Mouse (Mus musculus): ENCODE measurements at regions not wholly inside any gene's neighbourhood (a gene's known extent, or its start where the extent isn't known, plus 50 kb on each side); places are given as distances from the start of the nearest gene placed in this dataset.

- no peak for TF ChIP-seq GATA1 (IDR thresholded peaks at IDR 0.05; ENCODE audit: low read length)
- no peak for TF ChIP-seq TAL1 (IDR thresholded peaks at IDR 0.05; ENCODE audit: low read length)
- Histone ChIP-seq H3K27me3 (ENCODE audit: control insufficient read depth) (no peaks in the 10 kb centered on the region), H3K9me3 (ENCODE audit: control insufficient read depth, low read length) (no peaks in the 10 kb centered on the region), H3K4me1 (ENCODE audit: control insufficient read depth) (peaks cover 18% of the 10 kb centered on the region), H3K36me3 (ENCODE audit: control insufficient read depth) (no peaks in the 10 kb centered on the region; the same call in 1 of the 2 replicates), H3K4me3 (replicated peaks) (no peak overlapping the region)
Observed at GRCm38 (mm10) chr1:88601801-88602200, 91.9 kb upstream of the Glrp1 start.

GRCm38 (mm10) chr1:88600145-88600544 lies 90.3 kb upstream of the Glrp1 start:
- Histone ChIP-seq H3K4me1 (ENCODE audit: control insufficient read depth) (peaks cover 19% of the 10 kb centered on the region), H3K27me3 (ENCODE audit: control insufficient read depth) (no peaks in the 10 kb centered on the region), H3K4me3 (replicated peaks) (no peak overlapping the region), H3K9me3 (ENCODE audit: control insufficient read depth, low read length) (no peaks in the 10 kb centered on the region), H3K36me3 (ENCODE audit: control insufficient read depth) (no peaks in the 10 kb centered on the region; the same call in 1 of the 2 replicates)
- TF ChIP-seq TAL1 (IDR thresholded peaks at IDR 0.05; ENCODE audit: low read length) (peak; percentile 29; the same call in 1 of the 3 replicates), GATA1 (IDR thresholded peaks at IDR 0.05; ENCODE audit: low read length) (no peak)

GRCm38 (mm10) chr1:88594484-88595254 lies 84.8 kb upstream of the Glrp1 start:
- Histone ChIP-seq H3K36me3 (ENCODE audit: control insufficient read depth) (no peaks in the 10 kb centered on the region), H3K27me3 (ENCODE audit: control insufficient read depth) (no peaks in the 10 kb centered on the region), H3K9me3 (ENCODE audit: control insufficient read depth, low read length) (no peaks in the 10 kb centered on the region), H3K4me3 (replicated peaks) (no peak overlapping the region), H3K4me1 (ENCODE audit: control insufficient read depth) (peaks cover 6% of the 10 kb centered on the region)
- TF ChIP-seq TAL1 (IDR thresholded peaks at IDR 0.05; ENCODE audit: low read length) (no peak), GATA1 (IDR thresholded peaks at IDR 0.05; ENCODE audit: low read length) (no peak)

GRCm38 (mm10) chr1:88592036-88592435 lies 82.2 kb upstream of the Glrp1 start:
- Histone ChIP-seq H3K27me3 (ENCODE audit: control insufficient read depth) (no peaks in the 10 kb centered on the region), H3K4me3 (replicated peaks) (no peak overlapping the region), H3K9me3 (ENCODE audit: control insufficient read depth, low read length) (no peaks in the 10 kb centered on the region), H3K4me1 (ENCODE audit: control insufficient read depth) (peaks cover 3% of the 10 kb centered on the region), H3K36me3 (ENCODE audit: control insufficient read depth) (no peaks in the 10 kb centered on the region)
- TF ChIP-seq GATA1 (IDR thresholded peaks at IDR 0.05; ENCODE audit: low read length) (no peak), TAL1 (IDR thresholded peaks at IDR 0.05; ENCODE audit: low read length) (no peak)

GRCm38 (mm10) chr1:88590802-88591380 lies 81.0 kb upstream of the Glrp1 start:
- Histone ChIP-seq H3K9me3 (ENCODE audit: control insufficient read depth, low read length) (no peaks in the 10 kb centered on the region), H3K36me3 (ENCODE audit: control insufficient read depth) (no peaks in the 10 kb centered on the region), H3K4me1 (ENCODE audit: control insufficient read depth) (no peaks in the 10 kb centered on the region), H3K4me3 (replicated peaks) (no peak overlapping the region), H3K27me3 (ENCODE audit: control insufficient read depth) (no peaks in the 10 kb centered on the region)
- TF ChIP-seq TAL1 (IDR thresholded peaks at IDR 0.05; ENCODE audit: low read length) (no peak), GATA1 (IDR thresholded peaks at IDR 0.05; ENCODE audit: low read length) (no peak)

- no peaks in the 10 kb centered on the region for H3K27me3 ChIP-seq (ENCODE audit: control insufficient read depth)
- TF ChIP-seq GATA1 (IDR thresholded peaks at IDR 0.05; ENCODE audit: low read length): no peak
- no peak for TF ChIP-seq TAL1 (IDR thresholded peaks at IDR 0.05; ENCODE audit: low read length)
- no peak overlapping the region for H3K4me3 ChIP-seq (replicated peaks)
- H3K9me3 ChIP-seq (ENCODE audit: control insufficient read depth, low read length): no peaks in the 10 kb centered on the region
- no peaks in the 10 kb centered on the region for H3K36me3 ChIP-seq (ENCODE audit: control insufficient read depth)
- H3K4me1 ChIP-seq (ENCODE audit: control insufficient read depth): no peaks in the 10 kb centered on the region
Observed at GRCm38 (mm10) chr1:88588747-88589146, 78.9 kb upstream of the Glrp1 start.

- H3K9me3 ChIP-seq (ENCODE audit: control insufficient read depth, low read length): no peaks in the 10 kb centered on the region
- H3K4me3 ChIP-seq (replicated peaks): no peak overlapping the region
- TF ChIP-seq GATA1 (IDR thresholded peaks at IDR 0.05; ENCODE audit: low read length) (no peak), TAL1 (IDR thresholded peaks at IDR 0.05; ENCODE audit: low read length) (no peak)
- no peaks in the 10 kb centered on the region for H3K4me1 ChIP-seq (ENCODE audit: control insufficient read depth)
- no peaks in the 10 kb centered on the region for H3K36me3 ChIP-seq (ENCODE audit: control insufficient read depth)
- no peaks in the 10 kb centered on the region for H3K27me3 ChIP-seq (ENCODE audit: control insufficient read depth)
Observed at GRCm38 (mm10) chr1:88586823-88587820, 77.3 kb upstream of the Glrp1 start.

GRCm38 (mm10) chr1:88586128-88586527 lies 76.3 kb upstream of the Glrp1 start:
- H3K36me3 ChIP-seq (ENCODE audit: control insufficient read depth): no peaks in the 10 kb centered on the region
- H3K9me3 ChIP-seq (ENCODE audit: control insufficient read depth, low read length): no peaks in the 10 kb centered on the region
- no peaks in the 10 kb centered on the region for H3K4me1 ChIP-seq (ENCODE audit: control insufficient read depth)
- H3K4me3 ChIP-seq (replicated peaks): no peak overlapping the region
- no peaks in the 10 kb centered on the region for H3K27me3 ChIP-seq (ENCODE audit: control insufficient read depth)
- TF ChIP-seq TAL1 (IDR thresholded peaks at IDR 0.05; ENCODE audit: low read length) (no peak), GATA1 (IDR thresholded peaks at IDR 0.05; ENCODE audit: low read length) (no peak)
